Mouse (Mus musculus) myocyte (in vitro differentiated cells): ENCODE results near the gene Ces3b. TPM values are rescaled to one million over a fixed set of nuclear protein-coding genes. Genes with fewer than 3 reads are reported as not detected.

Experiments used
- H3K27me3 ChIP-seq: one replicate; pipeline ENCODE4 v1.6.1; 2011; ENCODE audit not compliant: control insufficient read depth, insufficient read depth, insufficient read length
- H3K36me3 ChIP-seq: one replicate; pipeline ENCODE4 v1.6.1; 2011; ENCODE audit not compliant: control insufficient read depth, insufficient read depth
- H3K4me2 ChIP-seq: one replicate; pipeline ENCODE4 v1.6.1; 2011; ENCODE audit warnings: low read depth, control low read depth
- H3K4me3 ChIP-seq: one replicate; pipeline ENCODE4 v1.5.1; 2011; ENCODE audit warnings: mild to moderate bottlenecking, control low read depth, moderate library complexity
- H3K79me2 ChIP-seq: one replicate; pipeline ENCODE4 v1.6.1; 2011; ENCODE audit not compliant: control insufficient read depth, insufficient read depth
- H3ac ChIP-seq: one replicate; pipeline ENCODE4 v1.6.1; 2011; ENCODE audit not compliant: control insufficient read depth, insufficient read length
- CEBPB ChIP-seq: IDR thresholded peaks from 2 replicates; pipeline ENCODE4 v1.6.1; 2011; ENCODE audit warnings: mild to moderate bottlenecking, moderate library complexity; ENCODE audit not compliant: poor library complexity, insufficient read depth, severe bottlenecking
- E2F4 ChIP-seq: IDR thresholded peaks from one replicate; pipeline ENCODE4 v1.6.1; 2011; ENCODE audit warnings: mild to moderate bottlenecking, control low read depth, moderate library complexity; ENCODE audit not compliant: insufficient read depth
- MAX ChIP-seq: IDR thresholded peaks from one replicate; pipeline ENCODE4 v1.6.1; 2011; ENCODE audit warnings: low read depth, mild to moderate bottlenecking, control low read depth
- MYOD1 ChIP-seq, 3 experiments: IDR thresholded peaks; one replicate each; pipeline ENCODE4 v1.6.1; 2011; ENCODE audit warnings: control low read depth in 2 of 3, low read depth in 2 of 3, mild to moderate bottlenecking in 2 of 3, moderate library complexity in 1 of 3; ENCODE audit not compliant: insufficient read length in 2 of 3, control insufficient read depth in 1 of 3
- MYOG ChIP-seq, 3 experiments: IDR thresholded peaks; one replicate each; pipeline ENCODE4 v1.6.1; 2011; ENCODE audit warnings: control low read depth in 2 of 3, low read depth in 2 of 3, mild to moderate bottlenecking in 2 of 3; ENCODE audit not compliant: insufficient read length in 2 of 3, control insufficient read depth in 1 of 3, insufficient read depth in 1 of 3
- POLR2A ChIP-seq: IDR thresholded peaks from one replicate; pipeline ENCODE4 v1.6.1; 2011; ENCODE audit warnings: low read depth, mild to moderate bottlenecking, control low read depth, moderate library complexity; ENCODE audit not compliant: insufficient read length
- POLR2AphosphoS2 ChIP-seq: IDR thresholded peaks from one replicate; pipeline ENCODE4 v1.6.1; 2011; ENCODE audit warnings: low read depth, control low read depth; ENCODE audit not compliant: insufficient read length
- REST ChIP-seq: IDR thresholded peaks from one replicate; pipeline ENCODE4 v1.6.1; 2011; ENCODE audit warnings: mild to moderate bottlenecking, control low read depth, moderate library complexity; ENCODE audit not compliant: insufficient read depth, insufficient read length
- SRF ChIP-seq: IDR thresholded peaks from one replicate; pipeline ENCODE4 v1.6.1; 2011; ENCODE audit warnings: low read depth; ENCODE audit not compliant: control insufficient read depth, insufficient read length
- TCF12 ChIP-seq: IDR thresholded peaks from one replicate; pipeline ENCODE4 v1.6.1; 2011; ENCODE audit warnings: mild to moderate bottlenecking, control low read depth; ENCODE audit not compliant: poor library complexity, insufficient read depth, severe bottlenecking
- TCF3 ChIP-seq: IDR thresholded peaks from one replicate; pipeline ENCODE4 v1.6.1; 2011; ENCODE audit warnings: low read depth, control low read depth; ENCODE audit not compliant: insufficient read length
- USF1 ChIP-seq: IDR thresholded peaks from one replicate; pipeline ENCODE4 v1.6.1; 2011; ENCODE audit warnings: low read depth, mild to moderate bottlenecking, control low read depth, moderate library complexity
- polyA plus RNA-seq: library from polyadenylated mRNA; unstranded; fragments of >200 nt; fragmentation: generic; extraction: Trizol; gene quantifications from one replicate; pipeline ENCODE4 v1.2.1, GENCODE M21; 2012; ENCODE audit warnings: missing spikeins

Ces3b gene
- polyA plus RNA-seq, 1 experiment: not detected

GRCm38 (mm10) chr8:105104220-105104619 lies 20.7 kb downstream of the Ces3b start:
- no peaks in the 10 kb centered on the region for H3K27me3 ChIP-seq
- no peaks in the 10 kb centered on the region for H3K79me2 ChIP-seq
- no peak overlapping the region for H3K4me2 ChIP-seq
- H3K36me3 ChIP-seq: no peaks in the 10 kb centered on the region
- TF ChIP-seq USF1 (no peak), SRF (no peak), REST (no peak), MAX (no peak), TCF3 (no peak), MYOG (IDR thresholded peaks at IDR 0.05; ENCODE audit: control insufficient read depth in 1 of 3, insufficient read depth in 1 of 3, insufficient read length in 2 of 3, low read depth in 2 of 3) (no peak), CEBPB (no peak), TCF12 (no peak), MYOD1 (IDR thresholded peaks at IDR 0.05; ENCODE audit: control insufficient read depth in 1 of 3, insufficient read length in 2 of 3, low read depth in 2 of 3) (no peak), POLR2A (no peak), E2F4 (no peak), POLR2AphosphoS2 (no peak)
- H3K4me3 ChIP-seq: no peak overlapping the region
- H3ac ChIP-seq: no peak overlapping the region

GRCm38 (mm10) chr8:105129864-105130263 lies 46.3 kb downstream of the Ces3b start:
- Histone ChIP-seq H3K36me3 (no peaks in the 10 kb centered on the region), H3K4me2 (no peak overlapping the region), H3ac (no peak overlapping the region), H3K4me3 (no peak overlapping the region), H3K27me3 (peaks cover 5% of the 10 kb centered on the region), H3K79me2 (no peaks in the 10 kb centered on the region)
- TF ChIP-seq SRF: no peak
- no peak for TF ChIP-seq TCF12
- no peak for TF ChIP-seq E2F4
- no peak for TF ChIP-seq MYOG (IDR thresholded peaks at IDR 0.05; ENCODE audit: control insufficient read depth in 1 of 3, insufficient read depth in 1 of 3, insufficient read length in 2 of 3, low read depth in 2 of 3)
- no peak for TF ChIP-seq POLR2AphosphoS2
- no peak for TF ChIP-seq TCF3

- no peak for TF ChIP-seq MYOD1 (IDR thresholded peaks at IDR 0.05; ENCODE audit: control insufficient read depth in 1 of 3, insufficient read length in 2 of 3, low read depth in 2 of 3)
- no peak for TF ChIP-seq TCF3
- TF ChIP-seq CEBPB: no peak
- no peak for TF ChIP-seq SRF
- no peak for TF ChIP-seq E2F4
- TF ChIP-seq REST: no peak
- no peak for TF ChIP-seq POLR2A
- TF ChIP-seq USF1: no peak
- no peak for TF ChIP-seq POLR2AphosphoS2
- no peak for TF ChIP-seq MYOG (IDR thresholded peaks at IDR 0.05; ENCODE audit: control insufficient read depth in 1 of 3, insufficient read depth in 1 of 3, insufficient read length in 2 of 3, low read depth in 2 of 3)
- no peak for TF ChIP-seq MAX
- no peak for TF ChIP-seq TCF12
- no peak within 1 kb of the TSS for H3K4me3 ChIP-seq
- H3K4me2 ChIP-seq: no peak within 1 kb of the TSS
- H3K79me2 ChIP-seq: no peaks in the 10 kb centered on the region
- H3K36me3 ChIP-seq: no peaks in the 10 kb centered on the region
- no peak within 1 kb of the TSS for H3ac ChIP-seq
- peaks cover 10% of the 10 kb centered on the region for H3K27me3 ChIP-seq
These were observed 48.0 kb downstream of the Ces3b start, which contains the start of gene Ces4a for GRCm38 (mm10) chr8:105131509-105131908. Ces4a (plus strand) TSS chr8:105131800.

GRCm38 (mm10) chr8:105138423-105138822 lies 54.9 kb downstream of the Ces3b start:
- Histone ChIP-seq H3K27me3 (peaks cover 5% of the 10 kb centered on the region), H3ac (no peak overlapping the region), H3K36me3 (no peaks in the 10 kb centered on the region), H3K4me2 (no peak overlapping the region), H3K79me2 (no peaks in the 10 kb centered on the region), H3K4me3 (no peak overlapping the region)
- TF ChIP-seq REST: no peak
- no peak for TF ChIP-seq POLR2AphosphoS2
- no peak for TF ChIP-seq MYOD1 (IDR thresholded peaks at IDR 0.05; ENCODE audit: control insufficient read depth in 1 of 3, insufficient read length in 2 of 3, low read depth in 2 of 3)
- no peak for TF ChIP-seq TCF3
- no peak for TF ChIP-seq USF1
- TF ChIP-seq MYOG (IDR thresholded peaks at IDR 0.05; ENCODE audit: control insufficient read depth in 1 of 3, insufficient read depth in 1 of 3, insufficient read length in 2 of 3, low read depth in 2 of 3): no peak
- TF ChIP-seq SRF: no peak
- no peak for TF ChIP-seq TCF12
- TF ChIP-seq POLR2A: no peak
- TF ChIP-seq E2F4: no peak
- TF ChIP-seq MAX: no peak
- TF ChIP-seq CEBPB: no peak

GRCm38 (mm10) chr8:105142395-105142794 lies 58.8 kb downstream of the Ces3b start:
- TF ChIP-seq MAX: no peak
- TF ChIP-seq REST: no peak
- TF ChIP-seq E2F4: no peak
- TF ChIP-seq TCF12: no peak
- no peak for TF ChIP-seq MYOG (IDR thresholded peaks at IDR 0.05; ENCODE audit: control insufficient read depth in 1 of 3, insufficient read depth in 1 of 3, insufficient read length in 2 of 3, low read depth in 2 of 3)
- TF ChIP-seq POLR2AphosphoS2: no peak
- no peak for TF ChIP-seq USF1
- TF ChIP-seq CEBPB: no peak
- no peak for TF ChIP-seq SRF
- no peak for TF ChIP-seq TCF3
- TF ChIP-seq MYOD1 (IDR thresholded peaks at IDR 0.05; ENCODE audit: control insufficient read depth in 1 of 3, insufficient read length in 2 of 3, low read depth in 2 of 3): no peak
- no peak for TF ChIP-seq POLR2A
- no peak overlapping the region for H3K4me2 ChIP-seq

More at GRCm38 (mm10) chr8:105142395-105142794, 58.8 kb downstream of the Ces3b start:
- H3ac ChIP-seq: no peak overlapping the region
- H3K27me3 ChIP-seq: no peaks in the 10 kb centered on the region
- no peaks in the 10 kb centered on the region for H3K79me2 ChIP-seq
- H3K4me3 ChIP-seq: no peak overlapping the region
- no peaks in the 10 kb centered on the region for H3K36me3 ChIP-seq

Other genes with a start within 250 kb of the Ces3b start
- 0.34 TPM for gene Ces2c, start 236.7 kb upstream of the Ces3b start, polyA plus RNA-seq
- gene Ces2e, start 157.5 kb upstream of the Ces3b start, polyA plus RNA-seq: 0.02 TPM
- gene Ces2f, start 136.4 kb upstream of the Ces3b start, polyA plus RNA-seq: 0.02 TPM
- gene Ces2g, start 122.0 kb upstream of the Ces3b start, polyA plus RNA-seq: 0.30 TPM
- gene Ces2h, start 82.9 kb upstream of the Ces3b start, polyA plus RNA-seq: not detected
- gene Ces3a, start 35.2 kb upstream of the Ces3b start, polyA plus RNA-seq: not detected
- not detected for gene Ces4a, start 48.0 kb downstream of the Ces3b start, polyA plus RNA-seq
- gene Cbfb, start 86.9 kb downstream of the Ces3b start, polyA plus RNA-seq: 38.1 TPM
- 16.6 TPM for gene D230025D16Rik, start 141.4 kb downstream of the Ces3b start, polyA plus RNA-seq
- gene B3gnt9, start 171.4 kb downstream of the Ces3b start, polyA plus RNA-seq: 6.2 TPM
- 27.0 TPM for gene Tradd, start 180.9 kb downstream of the Ces3b start, polyA plus RNA-seq
- 10.5 TPM for gene Fbxl8, start 180.9 kb downstream of the Ces3b start, polyA plus RNA-seq
- 5.8 TPM for gene Hsf4, start 186.0 kb downstream of the Ces3b start, polyA plus RNA-seq
- gene Nol3, start 192.4 kb downstream of the Ces3b start, polyA plus RNA-seq: 23.2 TPM
- gene 4931428F04Rik, start 206.1 kb downstream of the Ces3b start, polyA plus RNA-seq: 6.2 TPM
- gene Exoc3l, start 212.3 kb downstream of the Ces3b start, polyA plus RNA-seq: 23.4 TPM
- gene E2f4, start 213.9 kb downstream of the Ces3b start, polyA plus RNA-seq: 59.7 TPM
- 0.92 TPM for gene Elmo3, start 221.8 kb downstream of the Ces3b start, polyA plus RNA-seq
- gene Lrrc29, start 242.5 kb downstream of the Ces3b start, polyA plus RNA-seq: 1.8 TPM
- 109 TPM for gene Tmem208, start 242.6 kb downstream of the Ces3b start, polyA plus RNA-seq